Mouse (Mus musculus) lung, postnatal 0 days (tissue): ENCODE data around the gene Ednra. TPM values are rescaled to one million over a fixed set of nuclear protein-coding genes. Genes with fewer than 3 reads are reported as not detected.
A peak's percentile ranks its signal among the peaks of the same experiment; 100 is the strongest.
"Not testable (repeated sequence)": the region's sequence is repeated elsewhere in the genome, so short reads cannot be mapped to it uniquely, and the experiment has no call there.

ENCODE experiments used
- ATAC-seq: fragments of 200-750 bp; cut with Nextera tagmentation; 2 replicates; pipeline ENCODE4 v1.8.0; 2017; ENCODE audit warnings: moderate library complexity
- DNase-seq: peaks from one replicate; pipeline ENCODE4 v3.0.0-alpha.2; 2016; ENCODE audit warnings: low spot score
- H3K27ac ChIP-seq: fragments of 300-500 bp; sonication (generic); 2 replicates; pipeline ENCODE4 v1.5.1; 2014; ENCODE audit warnings: antibody characterized with exemption, mild to moderate bottlenecking, low read length, mixed read lengths
- H3K27me3 ChIP-seq: fragments of 300-500 bp; sonication (generic); replicated peaks from 2 replicates; pipeline ENCODE4 v1.6.1; 2014; ENCODE audit warnings: low read length, mixed read lengths; ENCODE audit not compliant: insufficient read depth
- H3K36me3 ChIP-seq: fragments of 300-500 bp; sonication (generic); 2 replicates; pipeline ENCODE4 v1.6.1; 2014; ENCODE audit warnings: low read length, mixed read lengths; ENCODE audit not compliant: insufficient read depth
- H3K4me1 ChIP-seq: fragments of 300-500 bp; sonication (generic); 2 replicates; pipeline ENCODE4 v1.6.1; 2014; ENCODE audit warnings: antibody characterized with exemption, low read depth, low read length, mixed read lengths; ENCODE audit not compliant: insufficient read depth
- H3K4me2 ChIP-seq: fragments of 300-500 bp; sonication (generic); replicated peaks from 2 replicates; pipeline ENCODE4 v1.6.1; 2014; ENCODE audit warnings: low read depth, mild to moderate bottlenecking, low read length, moderate library complexity, mixed read lengths
- H3K4me3 ChIP-seq: fragments of 300-500 bp; sonication (generic); 2 replicates; pipeline ENCODE4 v1.5.1; 2014; ENCODE audit warnings: low read depth, low read length
- H3K9ac ChIP-seq: fragments of 300-500 bp; sonication (generic); replicated peaks from 2 replicates; pipeline ENCODE4 v1.6.1; 2014; ENCODE audit warnings: low read depth, mild to moderate bottlenecking
- H3K9me3 ChIP-seq: fragments of 300-500 bp; sonication (generic); 2 replicates; pipeline ENCODE4 v1.6.1; 2016; ENCODE audit warnings: low read length, mixed read lengths
- CTCF ChIP-seq: IDR thresholded peaks from 2 replicates; pipeline ENCODE4 v1.5.1; 2016; ENCODE audit warnings: antibody characterized with exemption, mild to moderate bottlenecking
- EP300 ChIP-seq: IDR thresholded peaks from 2 replicates; pipeline ENCODE4 v1.6.1; 2016; ENCODE audit warnings: antibody characterized with exemption, mild to moderate bottlenecking, control low read depth
- WGBS: fragments of 180-500 bp; shearing (Covaris S2); extraction: QIAGEN DNeasy Blood & Tissue Kit; methylation state at CpG from one replicate; pipeline ENCODE4 v1.1.7; 2014; 5-methylcytosine and 5-hydroxymethylcytosine counted together
- polyA plus RNA-seq: library from polyadenylated mRNA; unstranded; fragments of >200 nt; fragmentation: Nextera tagmentation; extraction: Ambion mirVana; gene quantifications from 2 replicates; pipeline ENCODE4 v1.2.1, GENCODE M21; 2015

The Ednra gene
- polyA plus RNA-seq, 1 experiment from 2014 or later, result 57.6 TPM

- H3K36me3 ChIP-seq, result no peaks in the 10 kb centered on the region
- no peak overlapping the region for H3K4me3 ChIP-seq
- H3K9ac ChIP-seq, result no peak overlapping the region
- H3K9me3 ChIP-seq, result no peaks in the 10 kb centered on the region
- no peak overlapping the region; the same call in 1 of the 2 replicates for H3K27ac ChIP-seq
- no peak overlapping the region for H3K4me2 ChIP-seq
- H3K27me3 ChIP-seq, result no peaks in the 10 kb centered on the region
- WGBS, result 53% methylated on average over 5 of the region's 5 CpGs
- DNase-seq (no peak), ATAC-seq (no peak)
- no peaks in the 10 kb centered on the region for H3K4me1 ChIP-seq
- TF ChIP-seq EP300 (no peak), CTCF (no peak)
Measured at GRCm38 (mm10) chr8:77713688-77714087, 10.6 kb downstream of the Ednra start.

GRCm38 (mm10) chr8:77704768-77705167 is 19.5 kb downstream of the Ednra start:
- TF ChIP-seq CTCF, result no peak
- no peak for TF ChIP-seq EP300
- Histone ChIP-seq H3K36me3 (no peaks in the 10 kb centered on the region), H3K27ac (no peak overlapping the region), H3K27me3 (no peaks in the 10 kb centered on the region), H3K4me2 (no peak overlapping the region), H3K4me1 (no peaks in the 10 kb centered on the region), H3K9me3 (no peaks in the 10 kb centered on the region), H3K4me3 (no peak overlapping the region), H3K9ac (no peak overlapping the region)
- no peak for DNase-seq
- no peak for ATAC-seq
- WGBS, result 82% methylated on average over 4 of the region's 4 CpGs

GRCm38 (mm10) chr8:77698028-77698427 is 26.2 kb downstream of the Ednra start:
- no peaks in the 10 kb centered on the region for H3K36me3 ChIP-seq

GRCm38 (mm10) chr8:77696182-77696581 is 28.1 kb downstream of the Ednra start:
- no peaks in the 10 kb centered on the region for H3K27me3 ChIP-seq
- TF ChIP-seq CTCF (no peak), EP300 (no peak)
- no peak overlapping the region for H3K9ac ChIP-seq
- 72% methylated on average over 4 of the region's 4 CpGs for WGBS
- no peak overlapping the region for H3K4me3 ChIP-seq
- peak overlapping the region; percentile 54 for H3K27ac ChIP-seq
- H3K4me1 ChIP-seq, result no peaks in the 10 kb centered on the region
- DNase-seq (no peak), ATAC-seq (no peak)
- no peak overlapping the region for H3K4me2 ChIP-seq
- no peaks in the 10 kb centered on the region for H3K9me3 ChIP-seq
- H3K36me3 ChIP-seq, result no peaks in the 10 kb centered on the region

More at GRCm38 (mm10) chr8:77698028-77698427, 26.2 kb downstream of the Ednra start:
- no peak for TF ChIP-seq EP300
- no peak for TF ChIP-seq CTCF
- H3K4me3 ChIP-seq, result no peak overlapping the region
- DNase-seq, result no peak
- WGBS, result 76% methylated on average over 10 of the region's 10 CpGs
- no peak for ATAC-seq
- no peak overlapping the region for H3K9ac ChIP-seq
- no peak overlapping the region for H3K4me2 ChIP-seq
- no peak overlapping the region for H3K27ac ChIP-seq
- H3K4me1 ChIP-seq, result no peaks in the 10 kb centered on the region
- no peaks in the 10 kb centered on the region for H3K9me3 ChIP-seq
- H3K27me3 ChIP-seq, result no peaks in the 10 kb centered on the region

- Histone ChIP-seq H3K27me3 (no peaks in the 10 kb centered on the region), H3K4me1 (no peaks in the 10 kb centered on the region), H3K4me2 (no peak overlapping the region), H3K27ac (peak overlapping the region; percentile 54), H3K9me3 (no peaks in the 10 kb centered on the region), H3K9ac (no peak overlapping the region), H3K36me3 (no peaks in the 10 kb centered on the region), H3K4me3 (no peak overlapping the region)
- TF ChIP-seq EP300, result no peak
- TF ChIP-seq CTCF, result no peak
- WGBS, result 21% methylated on average over 5 of the region's 5 CpGs
- ATAC-seq (peak; percentile 78), DNase-seq (peak; percentile 52)
Measured at GRCm38 (mm10) chr8:77695486-77696058, 28.7 kb downstream of the Ednra start.

- H3K27ac ChIP-seq, result no peak overlapping the region
- DNase-seq, result no peak
- no peak overlapping the region for H3K4me3 ChIP-seq
- H3K9me3 ChIP-seq, result no peaks in the 10 kb centered on the region
- no peaks in the 10 kb centered on the region for H3K27me3 ChIP-seq
- ATAC-seq, result peak; percentile 31; the same call in 1 of the 2 replicates
- no peaks in the 10 kb centered on the region for H3K4me1 ChIP-seq
- TF ChIP-seq CTCF, result no peak
- no peak for TF ChIP-seq EP300
- no peak overlapping the region for H3K9ac ChIP-seq
- 38% methylated on average over 3 of the region's 3 CpGs for WGBS
- H3K36me3 ChIP-seq, result no peaks in the 10 kb centered on the region
- H3K4me2 ChIP-seq, result no peak overlapping the region
Measured at GRCm38 (mm10) chr8:77695070-77695469, 29.2 kb downstream of the Ednra start.

GRCm38 (mm10) chr8:77694588-77694987 is 29.7 kb downstream of the Ednra start:
- Histone ChIP-seq H3K4me1 (no peaks in the 10 kb centered on the region), H3K27me3 (no peaks in the 10 kb centered on the region), H3K36me3 (no peaks in the 10 kb centered on the region), H3K4me2 (no peak overlapping the region), H3K4me3 (no peak overlapping the region), H3K27ac (no peak overlapping the region), H3K9ac (no peak overlapping the region), H3K9me3 (no peaks in the 10 kb centered on the region)
- no peak for ATAC-seq
- no peak for TF ChIP-seq CTCF
- no peak for TF ChIP-seq EP300
- WGBS, result 67% methylated on average over 4 of the region's 4 CpGs
- no peak for DNase-seq

- H3K4me1 ChIP-seq, H3K36me3 ChIP-seq, H3K4me2 ChIP-seq, H3K27ac ChIP-seq, H3K4me3 ChIP-seq, H3K27me3 ChIP-seq, H3K9me3 ChIP-seq, ATAC-seq, H3K9ac ChIP-seq, DNase-seq: not testable (repeated sequence)
- 55% methylated on average over 7 of the region's 7 CpGs for WGBS
Measured at GRCm38 (mm10) chr8:77689421-77690059, 34.7 kb downstream of the Ednra start.
